Mouse (Mus musculus) G1E (cell line): Measurements from ENCODE around the gene Dgat2. TPM values are rescaled to one million over a fixed set of nuclear protein-coding genes. Genes with fewer than 3 reads are reported as not detected.

Experiments used
- ATAC-seq: 2 replicates; pipeline ENCODE4 v1.8.0; 2016; ENCODE audit warnings: mild to moderate bottlenecking; ENCODE audit not compliant: insufficient number of reproducible peaks, poor library complexity, low FRiP score, severe bottlenecking; ENCODE audit errors: extremely low read depth
- DNase-seq: peaks from one replicate; pipeline ENCODE4 v3.0.0; 2012; ENCODE audit warnings: low spot score
- H3K27me3 ChIP-seq: 2 replicates; pipeline ENCODE4 v1.6.1; 2012; ENCODE audit warnings: mild to moderate bottlenecking, low read length, inconsistent platforms; ENCODE audit not compliant: insufficient read depth
- H3K36me3 ChIP-seq: replicated peaks from 2 replicates; pipeline ENCODE3; 2012; ENCODE audit warnings: mild to moderate bottlenecking, inconsistent platforms
- H3K4me1 ChIP-seq: 2 replicates; pipeline ENCODE4 v1.6.1; 2012; ENCODE audit warnings: low read depth, low read length, inconsistent platforms, mixed read lengths; ENCODE audit not compliant: insufficient read depth
- H3K4me3 ChIP-seq: 2 replicates; pipeline ENCODE4 v1.5.1; 2012; ENCODE audit warnings: low read depth, mild to moderate bottlenecking, inconsistent platforms, low read length, moderate library complexity, mixed read lengths
- H3K9me3 ChIP-seq: replicated peaks from 2 replicates; pipeline ENCODE4 v1.6.1; 2012; ENCODE audit warnings: inconsistent platforms
- CTCF ChIP-seq: IDR thresholded peaks from 2 replicates; pipeline ENCODE4 v1.5.1; 2012; ENCODE audit warnings: low read depth, low read length, inconsistent platforms, mixed read lengths
- GATA1 ChIP-seq: IDR thresholded peaks from 2 replicates; pipeline ENCODE4 v1.6.1; 2012; ENCODE audit warnings: borderline replicate concordance, low read length, inconsistent platforms, mixed read lengths
- GATA2 ChIP-seq: IDR thresholded peaks from 2 replicates; pipeline ENCODE4 v1.6.1; 2012; ENCODE audit warnings: low read depth, low read length, inconsistent platforms, borderline replicate concordance
- POLR2AphosphoS5 ChIP-seq: IDR thresholded peaks from 2 replicates; pipeline ENCODE4 v1.6.1; 2012; ENCODE audit warnings: low read depth, low read length, inconsistent platforms; ENCODE audit not compliant: insufficient replicate concordance
- TAL1 ChIP-seq: conservative IDR thresholded peaks from 2 replicates; pipeline ENCODE4 v1.6.1; 2012; ENCODE audit warnings: low read depth, low read length, inconsistent platforms, mixed read lengths
- polyA plus RNA-seq: library from polyadenylated mRNA; stranded (reverse); fragments of >175 nt; gene quantifications from 2 replicates; pipeline ENCODE4 v1.2.3, GENCODE M21; 2012
- total RNA-seq, 2 experiments: library from RNA; stranded (forward) in 1 of 2; stranded (reverse) in 1 of 2; fragments of 200-1000 nt in 1 of 2; fragments of >200 nt in 1 of 2; fragmentation: Nextera tagmentation in 1 of 2; gene quantifications; 2 replicates each; pipeline ENCODE4 v1.2.3; 2014 to 2017

Gene Dgat2
- total RNA-seq (2014; fragmentation: Nextera tagmentation) (not detected in 2 replicates), total RNA-seq (2017) (0.27 and 0.52 TPM in 2 replicates), polyA plus RNA-seq (0.06 and 0.08 TPM in 2 replicates)

DNA sequence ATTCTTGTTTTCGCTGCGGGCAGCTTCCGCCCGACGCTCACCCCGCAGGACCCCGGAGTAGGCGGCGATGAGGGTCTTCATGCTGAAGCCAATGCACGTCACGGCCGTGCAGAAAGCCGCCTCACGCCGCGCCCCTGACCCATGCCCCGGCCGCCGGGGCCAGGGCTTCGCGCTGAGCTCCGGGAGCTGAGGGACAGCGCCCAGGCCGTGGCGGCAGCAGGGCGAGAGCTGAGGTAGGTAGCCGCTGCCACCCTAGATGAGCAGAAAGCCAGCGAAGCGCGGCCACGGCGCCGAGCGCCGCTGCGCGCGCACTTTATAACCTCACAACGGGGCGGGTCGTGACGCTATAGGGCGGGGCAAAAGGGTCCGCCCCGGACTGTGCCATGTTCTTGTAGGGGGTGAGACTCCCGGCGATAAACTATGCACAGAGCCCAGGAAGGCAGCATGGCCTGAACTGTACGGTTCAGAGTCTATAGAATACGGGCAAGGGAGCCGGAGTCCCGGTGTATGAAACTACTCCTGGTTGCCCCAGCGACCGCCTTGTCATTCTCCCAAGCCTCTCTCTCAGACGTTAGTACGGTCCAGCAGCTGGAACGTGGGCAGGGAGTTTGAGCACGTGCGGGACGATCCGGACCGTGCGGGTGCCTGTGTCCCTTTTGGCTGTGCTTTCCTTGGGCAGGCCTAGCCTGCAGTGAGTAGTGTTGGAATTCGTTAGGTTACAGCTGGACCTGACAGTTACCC is at the start of gene Dgat2:
Gene Dgat2 (minus strand): TSS at position 288 of the 741 bp plus-strand sequence.
- Histone ChIP-seq H3K27me3 (peaks cover 40% of the 10 kb centered on the region), H3K4me1 (peaks cover 10% of the 10 kb centered on the region), H3K9me3 (no peaks in the 10 kb centered on the region), H3K4me3 (peak within 1 kb of the TSS; percentile 65; the same call in 1 of the 2 replicates), H3K36me3 (no peaks in the 10 kb centered on the region)
- peak; percentile 28; the same call in 1 of the 2 replicates for ATAC-seq
- no peak for TF ChIP-seq TAL1
- no peak for TF ChIP-seq GATA1
- TF ChIP-seq CTCF: no peak
- no peak for TF ChIP-seq GATA2
- TF ChIP-seq POLR2AphosphoS5: no peak
- DNase-seq: peak; percentile 43

DNA sequence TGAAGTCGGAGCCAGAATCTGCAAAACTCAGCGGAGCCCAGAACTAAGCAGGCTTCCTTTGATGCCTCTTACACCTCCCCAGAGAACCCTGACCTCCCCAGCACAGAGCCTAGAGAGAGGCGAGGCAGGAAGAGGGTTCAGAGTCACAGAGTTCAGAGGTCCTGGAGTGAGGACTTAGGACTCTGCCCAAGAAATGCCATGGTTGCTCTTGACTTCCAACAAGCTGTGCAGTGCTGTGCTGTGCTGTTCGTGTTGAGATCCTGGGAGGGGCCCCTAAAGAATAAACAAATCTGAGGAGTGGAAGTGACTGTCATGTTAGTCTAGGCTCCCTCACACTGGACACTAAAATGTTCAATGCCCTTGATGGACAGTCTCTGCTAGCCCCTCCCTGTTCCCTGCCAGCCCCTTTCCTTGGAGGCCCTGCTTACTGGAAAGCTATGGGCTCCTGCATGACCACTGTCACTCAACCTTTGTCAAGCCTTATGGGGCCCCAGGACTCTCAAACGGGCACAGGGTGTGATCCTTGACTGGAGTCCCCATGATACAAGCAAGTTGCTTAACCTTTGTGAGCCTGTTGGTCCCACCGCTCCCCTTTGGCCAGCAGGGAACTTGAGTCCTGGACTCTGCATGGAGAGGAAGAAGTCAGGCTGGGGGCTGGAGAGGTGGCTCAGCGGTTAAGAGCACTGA is 47.7 kb upstream of the Dgat2 start:
- TF ChIP-seq POLR2AphosphoS5 (no peak), TAL1 (no peak), GATA2 (no peak), CTCF (no peak), GATA1 (no peak)
- Histone ChIP-seq H3K36me3 (no peaks in the 10 kb centered on the region), H3K4me3 (no peak overlapping the region), H3K27me3 (peaks cover 5% of the 10 kb centered on the region; the same call in 1 of the 2 replicates), H3K4me1 (no peaks in the 10 kb centered on the region), H3K9me3 (no peaks in the 10 kb centered on the region)
- DNase-seq: no peak
- no peak for ATAC-seq

DNA sequence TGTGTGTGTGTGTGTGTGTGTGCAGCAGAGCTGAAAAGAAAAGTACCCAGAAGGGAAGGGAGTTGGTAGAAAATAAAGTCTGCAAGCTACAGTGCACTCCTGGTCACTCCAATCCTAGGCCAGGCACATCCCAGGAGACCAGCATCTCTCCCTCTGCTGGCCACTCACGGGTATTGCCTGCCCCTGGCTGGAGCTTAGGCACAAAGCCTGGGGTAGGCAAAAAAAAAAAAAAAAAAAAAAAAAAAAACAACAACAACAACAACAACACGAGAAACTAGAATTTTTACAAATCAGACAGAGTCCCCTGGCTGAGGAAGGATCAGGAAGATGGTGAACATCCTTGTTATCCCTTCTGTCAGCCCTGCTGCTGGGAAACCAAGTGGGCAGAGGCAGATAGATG is 46.9 kb upstream of the Dgat2 start:
- TF ChIP-seq TAL1 (no peak), CTCF (peak; percentile 32; the same call in 1 of the 2 replicates)
- ATAC-seq (no peak), DNase-seq (peak; percentile 23)
- H3K9me3 ChIP-seq: no peaks in the 10 kb centered on the region
- H3K4me1 ChIP-seq: no peaks in the 10 kb centered on the region
- peaks cover 8% of the 10 kb centered on the region; the same call in 1 of the 2 replicates for H3K27me3 ChIP-seq
- no peak overlapping the region for H3K4me3 ChIP-seq
- no peaks in the 10 kb centered on the region for H3K36me3 ChIP-seq

DNA sequence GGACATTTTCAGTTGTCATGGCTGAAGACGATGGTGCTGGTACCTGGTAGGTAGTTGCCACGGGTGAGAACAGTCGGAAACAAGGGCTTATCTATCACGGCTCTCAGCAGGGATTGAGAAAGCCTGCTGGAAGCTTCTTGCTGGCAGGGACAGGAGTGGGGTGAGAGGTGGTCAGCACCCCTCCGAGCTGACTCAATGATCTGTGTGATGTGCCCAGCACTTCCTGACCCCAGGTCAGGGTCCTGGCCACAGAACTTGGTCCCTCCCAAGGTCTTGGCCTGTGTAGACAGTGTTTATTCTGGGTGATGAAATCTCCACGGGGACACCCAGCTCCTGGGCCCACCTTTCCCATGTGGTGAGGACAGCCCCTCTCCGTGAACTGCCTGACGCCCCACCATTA is 46.3 kb upstream of the Dgat2 start:
- no peak for TF ChIP-seq POLR2AphosphoS5
- TF ChIP-seq GATA1: no peak
- no peak for TF ChIP-seq CTCF
- TF ChIP-seq TAL1: no peak
- TF ChIP-seq GATA2: no peak
- no peaks in the 10 kb centered on the region for H3K36me3 ChIP-seq

DNA sequence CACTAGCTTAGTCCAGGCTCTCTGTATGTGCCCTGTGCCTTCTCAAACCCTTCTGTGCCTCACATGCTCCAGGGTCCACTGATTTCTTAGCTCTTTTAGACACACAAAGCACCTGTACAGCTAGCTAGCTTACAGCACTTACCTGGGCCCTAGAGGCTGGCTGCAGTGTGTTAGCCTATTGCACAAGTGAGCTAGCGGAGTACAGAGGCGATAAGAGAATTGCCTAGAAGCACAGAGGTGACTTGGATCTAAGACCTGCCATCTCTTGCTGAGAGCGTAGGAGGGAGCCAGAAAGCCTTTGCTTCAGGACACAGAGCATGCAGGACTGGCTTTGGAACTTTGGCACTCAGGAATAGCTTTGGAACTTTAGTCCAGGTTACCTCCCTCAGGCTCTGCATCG is 44.7 kb upstream of the Dgat2 start:
- Histone ChIP-seq H3K4me3 (no peak overlapping the region), H3K27me3 (peaks cover 8% of the 10 kb centered on the region; the same call in 1 of the 2 replicates), H3K4me1 (no peaks in the 10 kb centered on the region), H3K9me3 (no peaks in the 10 kb centered on the region), H3K36me3 (no peaks in the 10 kb centered on the region)
- TF ChIP-seq GATA1: no peak
- no peak for TF ChIP-seq POLR2AphosphoS5
- TF ChIP-seq CTCF: no peak
- TF ChIP-seq TAL1: no peak
- no peak for TF ChIP-seq GATA2
- DNase-seq (no peak), ATAC-seq (no peak)

More for the DNA sequence above, 46.3 kb upstream of the Dgat2 start:
- no peaks in the 10 kb centered on the region for H3K4me1 ChIP-seq
- no peaks in the 10 kb centered on the region for H3K9me3 ChIP-seq
- no peak for DNase-seq
- no peak overlapping the region for H3K4me3 ChIP-seq
- H3K27me3 ChIP-seq: peaks cover 8% of the 10 kb centered on the region; the same call in 1 of the 2 replicates
- no peak for ATAC-seq

DNA sequence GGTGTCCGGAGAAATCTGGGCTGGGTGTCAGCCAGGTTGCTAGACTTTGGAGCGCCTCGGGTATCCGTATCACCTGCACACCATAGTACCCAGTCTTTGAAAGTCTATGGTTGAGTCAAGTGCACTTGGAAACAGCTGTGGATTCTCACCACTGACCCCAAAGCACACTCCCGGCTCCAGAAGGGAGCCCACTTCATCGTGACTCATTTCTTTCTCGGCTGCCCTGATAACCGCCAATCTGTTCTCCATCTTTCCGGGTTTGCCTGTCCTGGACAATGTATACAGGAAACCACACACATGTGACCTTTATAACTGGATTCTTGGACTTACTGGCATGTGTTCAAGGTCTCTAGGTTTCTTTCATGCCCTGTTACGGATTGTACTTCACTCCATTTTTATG is 44.1 kb upstream of the Dgat2 start:
- no peaks in the 10 kb centered on the region for H3K4me1 ChIP-seq
- no peak for TF ChIP-seq POLR2AphosphoS5
- TF ChIP-seq GATA2: no peak
- no peaks in the 10 kb centered on the region for H3K9me3 ChIP-seq
- H3K27me3 ChIP-seq: peaks cover 8% of the 10 kb centered on the region; the same call in 1 of the 2 replicates
- H3K4me3 ChIP-seq: no peak overlapping the region
- H3K36me3 ChIP-seq: no peaks in the 10 kb centered on the region
- ATAC-seq (no peak), DNase-seq (no peak)
